Mouse (Mus musculus): ENCODE measurements around the gene Pou1f1. TPM values are rescaled to one million over a fixed set of nuclear protein-coding genes. Genes with fewer than 3 reads are reported as not detected.

Gene Pou1f1
- polyA plus RNA-seq (2015; fragmentation: Nextera tagmentation; extraction: Ambion mirVana), result not detected in 2 replicates

DNA sequence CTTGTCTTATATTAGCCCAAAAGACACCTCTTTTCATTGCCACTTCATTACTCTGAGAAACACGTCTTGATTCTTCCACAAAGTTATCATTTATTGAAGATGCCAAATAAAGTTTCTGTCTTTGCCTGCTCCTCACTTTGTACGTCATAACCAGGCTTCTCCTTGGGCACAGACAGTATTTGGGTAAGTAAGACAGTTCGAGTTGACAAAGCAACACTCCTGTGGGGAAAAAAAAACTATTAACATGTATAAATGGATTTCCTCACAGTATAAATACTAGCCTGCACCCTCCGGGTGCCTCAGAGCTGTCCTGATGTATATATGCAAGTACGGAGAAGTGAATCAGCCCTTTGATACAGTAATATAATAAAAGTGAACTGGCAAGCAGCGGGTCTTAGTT, at the start of gene Pou1f1:
TSS of gene Pou1f1 (plus strand) at position 301 of the 400 bp plus-strand sequence.
- ATAC-seq (ENCODE audit: insufficient read depth, low FRiP score, low read depth), result no peak
- H3K4me3 ChIP-seq (replicated peaks), result no peak within 1 kb of the TSS
- H3K4me2 ChIP-seq, result no peak within 1 kb of the TSS
- H3K4me1 ChIP-seq, result no peaks in the 10 kb centered on the region
- no peaks in the 10 kb centered on the region for H3K27me3 ChIP-seq (replicated peaks)
- no peaks in the 10 kb centered on the region for H3K9me3 ChIP-seq
- no peak within 1 kb of the TSS for H3K9ac ChIP-seq
- 67% methylated on average over 6 of the region's 6 CpGs for WGBS
- no peaks in the 10 kb centered on the region for H3K36me3 ChIP-seq
- no peak within 1 kb of the TSS for H3K27ac ChIP-seq

DNA sequence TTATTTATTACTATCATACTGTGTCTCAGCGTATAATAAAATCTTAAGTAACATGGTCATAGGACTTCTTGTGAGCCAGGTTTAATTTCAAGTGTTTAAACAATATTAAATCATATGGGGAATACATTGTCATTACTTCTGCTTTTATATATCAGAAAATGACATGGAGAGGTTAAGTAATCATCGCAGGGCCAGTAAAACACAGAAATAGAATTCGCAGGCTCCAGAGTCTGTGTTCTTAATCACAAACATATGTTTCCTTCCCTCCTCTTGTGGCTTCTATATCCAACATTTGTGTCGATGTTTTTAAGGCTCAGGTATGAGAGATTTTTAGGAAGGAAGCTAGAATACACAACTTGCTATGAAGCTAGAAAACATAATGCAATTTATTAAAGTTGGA, 49.7 kb upstream of the Pou1f1 start:
- WGBS, result 42% methylated on average over 4 of the region's 4 CpGs
- Histone ChIP-seq H3K27ac (no peak overlapping the region), H3K4me1 (no peaks in the 10 kb centered on the region), H3K9me3 (no peaks in the 10 kb centered on the region), H3K4me3 (replicated peaks) (no peak overlapping the region), H3K36me3 (no peaks in the 10 kb centered on the region), H3K9ac (no peak overlapping the region), H3K4me2 (no peak overlapping the region), H3K27me3 (replicated peaks) (no peaks in the 10 kb centered on the region)
- no peak for ATAC-seq (ENCODE audit: insufficient read depth, low FRiP score, low read depth)

DNA sequence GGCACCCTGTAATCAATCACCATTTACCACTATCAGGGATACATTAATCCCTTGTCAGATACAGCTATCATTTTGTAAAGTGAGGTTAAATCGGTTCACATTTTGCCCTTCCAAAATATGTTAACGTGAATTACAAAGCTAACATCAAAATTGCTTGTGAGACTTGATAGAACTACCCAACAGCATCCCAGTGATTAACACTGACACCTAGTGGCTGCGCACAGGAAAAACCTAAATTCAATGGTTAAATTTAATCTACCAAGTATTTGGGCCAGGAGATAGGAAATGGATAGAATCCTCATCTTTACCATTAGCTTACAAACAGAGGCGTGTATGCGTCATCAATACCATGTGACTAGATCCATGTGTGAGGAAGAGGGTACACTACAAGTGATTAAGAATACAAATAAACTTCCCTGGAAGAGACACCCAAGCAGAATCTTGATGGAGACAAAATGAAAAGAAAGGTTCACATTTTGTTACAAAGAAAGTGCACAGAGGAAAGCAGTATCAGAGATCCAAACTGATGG, 47.8 kb upstream of the Pou1f1 start:
- 16% methylated on average over 5 of the region's 5 CpGs for WGBS
- no peak for ATAC-seq (ENCODE audit: insufficient read depth, low FRiP score, low read depth)

DNA sequence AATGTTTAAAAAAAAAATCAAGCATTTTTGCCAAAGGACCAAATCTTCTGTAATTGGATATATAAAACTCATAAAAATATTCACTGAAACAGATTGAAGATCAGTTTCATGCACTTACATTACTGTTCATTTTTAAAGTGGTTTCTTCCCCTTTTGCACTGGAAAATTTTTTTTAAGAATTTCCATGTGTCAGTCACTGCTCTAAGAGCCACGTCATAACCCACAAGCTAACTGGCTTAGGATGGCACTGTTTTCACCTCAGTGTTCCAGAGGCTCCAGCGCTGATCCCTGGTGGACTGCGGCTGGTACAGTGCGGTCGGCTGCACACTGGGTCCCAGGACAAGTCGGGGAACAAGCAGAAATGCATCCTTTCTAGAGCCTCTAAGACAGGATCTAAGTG, 34.6 kb upstream of the Pou1f1 start:
- Histone ChIP-seq H3K4me1 (no peaks in the 10 kb centered on the region), H3K9me3 (no peaks in the 10 kb centered on the region), H3K9ac (no peak overlapping the region), H3K4me3 (replicated peaks) (no peak overlapping the region), H3K27ac (no peak overlapping the region), H3K27me3 (replicated peaks) (no peaks in the 10 kb centered on the region), H3K4me2 (no peak overlapping the region), H3K36me3 (no peaks in the 10 kb centered on the region)
- no peak for ATAC-seq (ENCODE audit: insufficient read depth, low FRiP score, low read depth)
- WGBS, result 82% methylated on average over 6 of the region's 6 CpGs

More for the DNA sequence above, 47.8 kb upstream of the Pou1f1 start:
- Histone ChIP-seq H3K9ac (no peak overlapping the region), H3K36me3 (no peaks in the 10 kb centered on the region), H3K27ac (no peak overlapping the region), H3K27me3 (replicated peaks) (no peaks in the 10 kb centered on the region), H3K4me3 (replicated peaks) (no peak overlapping the region), H3K4me2 (no peak overlapping the region), H3K9me3 (no peaks in the 10 kb centered on the region), H3K4me1 (no peaks in the 10 kb centered on the region)

DNA sequence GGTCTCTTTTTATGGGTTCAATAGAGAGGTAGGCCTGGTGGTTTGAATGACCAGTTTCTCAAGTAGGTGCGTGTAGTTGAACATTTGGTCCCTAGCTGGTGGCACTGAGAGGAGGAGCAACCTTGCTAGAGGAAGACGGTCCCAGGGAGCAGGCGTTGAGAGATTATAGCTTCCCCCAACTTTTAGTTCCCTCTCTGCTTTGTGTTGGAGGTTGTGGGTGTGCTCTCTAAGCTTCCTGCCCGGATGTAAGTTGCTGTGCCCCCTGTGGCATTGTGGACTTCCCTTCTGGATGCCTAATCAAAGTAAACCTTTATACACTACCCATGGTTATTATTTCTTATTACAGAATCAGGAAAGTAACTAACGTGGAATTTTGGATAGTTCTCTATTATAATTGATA, 24.3 kb upstream of the Pou1f1 start:
- Histone ChIP-seq H3K4me3 (replicated peaks) (no peak overlapping the region), H3K27ac (no peak overlapping the region), H3K4me2 (no peak overlapping the region), H3K27me3 (replicated peaks) (no peaks in the 10 kb centered on the region), H3K4me1 (no peaks in the 10 kb centered on the region), H3K9ac (no peak overlapping the region), H3K36me3 (no peaks in the 10 kb centered on the region), H3K9me3 (no peaks in the 10 kb centered on the region)
- no peak for ATAC-seq (ENCODE audit: insufficient read depth, low FRiP score, low read depth)
- WGBS, result 73% methylated on average over 5 of the region's 5 CpGs

DNA sequence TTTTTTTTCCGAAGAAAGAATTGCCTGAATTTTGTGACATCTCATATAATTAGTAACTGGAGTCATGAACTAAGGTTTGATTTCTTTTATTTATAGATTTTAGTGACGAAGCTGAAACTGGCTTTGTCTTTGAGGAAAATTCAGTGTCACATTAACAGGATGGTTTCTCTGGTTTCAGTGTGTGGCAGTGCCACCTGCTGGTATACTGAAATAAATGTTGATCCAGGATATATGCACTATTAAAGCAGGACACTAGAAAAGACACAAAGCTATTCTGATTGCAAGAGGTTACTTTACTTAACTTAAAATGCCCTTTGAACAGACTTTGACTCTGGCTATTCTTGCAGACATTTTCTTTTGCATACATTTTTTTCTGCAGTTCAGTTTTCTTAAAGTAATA, 23.3 kb upstream of the Pou1f1 start:
- no peaks in the 10 kb centered on the region for H3K9me3 ChIP-seq
- H3K27ac ChIP-seq, result no peak overlapping the region
- H3K9ac ChIP-seq, result no peak overlapping the region
- ATAC-seq (ENCODE audit: insufficient read depth, low FRiP score, low read depth), result no peak
- no peak overlapping the region for H3K4me2 ChIP-seq
- 30% methylated on average over 2 of the region's 2 CpGs for WGBS
- H3K4me1 ChIP-seq, result no peaks in the 10 kb centered on the region
- no peak overlapping the region for H3K4me3 ChIP-seq (replicated peaks)
- H3K36me3 ChIP-seq, result no peaks in the 10 kb centered on the region
- no peaks in the 10 kb centered on the region for H3K27me3 ChIP-seq (replicated peaks)

DNA sequence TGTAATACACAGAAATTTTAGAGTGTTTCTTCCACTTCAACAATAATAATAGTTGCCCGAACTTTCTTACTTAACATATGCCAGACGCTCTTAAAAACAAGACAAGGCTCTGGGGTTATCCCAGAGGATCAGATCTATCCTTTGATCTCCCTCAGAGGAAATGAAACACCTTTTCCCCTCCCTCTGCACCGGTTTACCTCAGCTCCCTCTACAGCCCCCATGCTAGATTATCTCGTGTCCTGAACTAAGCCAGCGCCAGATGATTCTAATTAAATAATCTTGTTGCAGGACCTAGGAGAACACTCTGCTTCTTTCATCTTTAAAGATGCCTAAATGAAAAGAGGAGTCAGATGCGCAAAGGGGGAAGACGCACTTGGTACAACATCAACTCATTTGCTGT, 6.1 kb upstream of the Pou1f1 start:
- 67% methylated on average over 7 of the region's 7 CpGs for WGBS
- ATAC-seq (ENCODE audit: insufficient read depth, low FRiP score, low read depth), result no peak
- H3K36me3 ChIP-seq, result no peaks in the 10 kb centered on the region

DNA sequence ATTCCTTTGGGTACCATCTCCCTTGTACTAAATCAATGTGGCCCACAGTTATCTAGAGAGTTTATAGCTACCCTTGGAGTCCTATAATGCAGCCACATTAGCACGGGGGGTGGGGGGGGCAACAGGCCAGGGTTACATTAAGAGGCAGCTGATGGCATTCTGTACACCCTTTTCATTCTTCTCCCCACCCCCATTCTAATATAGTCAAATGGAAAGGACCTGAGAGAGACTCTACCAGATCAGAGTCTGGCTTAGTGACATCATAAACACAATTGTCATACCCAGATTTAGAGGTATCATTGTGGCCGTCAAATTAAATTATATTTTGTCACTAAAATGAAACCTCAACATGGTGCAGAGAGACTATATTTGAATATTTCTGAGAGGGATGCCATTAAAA, 5.7 kb downstream of the Pou1f1 start:
- Histone ChIP-seq H3K9me3 (no peaks in the 10 kb centered on the region), H3K4me1 (no peaks in the 10 kb centered on the region)

More for the DNA sequence above, 6.1 kb upstream of the Pou1f1 start:
- H3K27me3 ChIP-seq (replicated peaks), result no peaks in the 10 kb centered on the region
- no peaks in the 10 kb centered on the region for H3K9me3 ChIP-seq
- no peaks in the 10 kb centered on the region for H3K4me1 ChIP-seq
- H3K9ac ChIP-seq, result no peak overlapping the region
- no peak overlapping the region for H3K27ac ChIP-seq
- no peak overlapping the region for H3K4me3 ChIP-seq (replicated peaks)
- no peak overlapping the region for H3K4me2 ChIP-seq

DNA sequence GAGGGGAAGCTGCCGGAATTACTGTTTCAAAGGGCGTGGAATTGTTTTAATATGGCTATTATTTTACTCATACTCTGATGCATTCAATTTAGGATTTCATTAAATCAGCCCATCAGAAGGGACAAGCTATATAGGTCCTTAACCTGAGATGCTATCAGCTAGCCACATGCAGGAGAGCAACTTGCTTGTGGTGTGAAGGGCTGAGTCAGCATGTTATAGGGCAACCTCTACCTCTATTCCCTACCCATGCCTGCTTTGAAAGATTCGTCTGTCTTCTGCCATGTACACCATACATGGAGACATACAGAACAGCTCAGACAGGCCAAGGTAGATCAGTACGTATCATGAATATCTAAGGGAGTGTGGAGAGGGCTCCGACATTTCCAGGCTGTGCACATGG, 6.4 kb downstream of the Pou1f1 start:
- Histone ChIP-seq H3K4me2 (no peak overlapping the region), H3K9me3 (no peaks in the 10 kb centered on the region), H3K4me1 (no peaks in the 10 kb centered on the region), H3K4me3 (replicated peaks) (no peak overlapping the region), H3K27ac (no peak overlapping the region), H3K27me3 (replicated peaks) (no peaks in the 10 kb centered on the region), H3K9ac (no peak overlapping the region), H3K36me3 (no peaks in the 10 kb centered on the region)
- ATAC-seq (ENCODE audit: insufficient read depth, low FRiP score, low read depth), result no peak
- 85% methylated on average over 5 of the region's 5 CpGs for whole genome bisulfite sequencing

More for the DNA sequence above, 5.7 kb downstream of the Pou1f1 start:
- Histone ChIP-seq H3K4me2 (no peak overlapping the region), H3K27ac (no peak overlapping the region), H3K9ac (no peak overlapping the region), H3K4me3 (replicated peaks) (no peak overlapping the region), H3K27me3 (replicated peaks) (no peaks in the 10 kb centered on the region), H3K36me3 (no peaks in the 10 kb centered on the region)
- WGBS, result 88% methylated on average over 2 of the region's 2 CpGs
- no peak for ATAC-seq (ENCODE audit: insufficient read depth, low FRiP score, low read depth)

DNA sequence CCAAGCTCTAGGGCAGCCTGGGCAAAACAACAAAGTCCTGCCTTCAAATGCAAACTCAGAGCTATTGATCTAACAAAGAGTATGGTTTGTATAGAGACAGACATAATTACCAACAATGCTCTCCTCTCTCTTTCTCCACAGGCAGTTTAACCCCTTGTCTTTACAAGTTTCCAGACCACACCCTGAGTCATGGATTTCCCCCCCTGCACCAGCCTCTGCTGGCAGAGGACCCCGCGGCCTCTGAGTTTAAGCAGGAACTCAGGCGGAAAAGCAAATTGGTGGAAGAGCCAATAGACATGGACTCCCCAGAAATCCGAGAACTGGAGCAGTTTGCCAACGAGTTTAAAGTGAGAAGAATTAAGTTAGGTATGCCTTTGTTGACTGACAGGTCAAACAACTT, 9.3 kb downstream of the Pou1f1 start:
- 26% methylated on average over 5 of the region's 5 CpGs for whole genome bisulfite sequencing
- Histone ChIP-seq H3K9me3 (no peaks in the 10 kb centered on the region), H3K4me1 (no peaks in the 10 kb centered on the region), H3K36me3 (no peaks in the 10 kb centered on the region), H3K27ac (no peak overlapping the region), H3K4me3 (replicated peaks) (no peak overlapping the region), H3K4me2 (no peak overlapping the region), H3K27me3 (replicated peaks) (no peaks in the 10 kb centered on the region), H3K9ac (no peak overlapping the region)
- no peak for ATAC-seq (ENCODE audit: insufficient read depth, low FRiP score, low read depth)

DNA sequence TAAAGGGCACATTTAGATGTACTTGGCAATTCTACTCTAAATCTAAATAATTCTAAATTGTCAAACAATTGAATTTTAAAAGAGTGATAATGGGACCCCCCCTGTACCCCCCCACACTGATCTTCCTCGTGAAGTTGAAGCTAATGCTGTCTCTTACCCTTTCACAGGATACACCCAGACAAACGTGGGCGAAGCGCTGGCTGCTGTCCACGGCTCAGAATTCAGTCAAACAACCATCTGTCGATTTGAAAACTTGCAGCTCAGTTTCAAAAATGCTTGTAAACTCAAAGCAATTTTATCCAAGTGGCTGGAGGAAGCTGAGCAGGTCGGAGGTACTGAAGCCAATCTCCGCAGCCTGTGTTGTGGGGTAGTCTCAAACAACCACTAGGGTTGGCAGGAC, 11.4 kb downstream of the Pou1f1 start:
- Histone ChIP-seq H3K27ac (no peak overlapping the region), H3K27me3 (replicated peaks) (no peaks in the 10 kb centered on the region), H3K4me3 (replicated peaks) (no peak overlapping the region), H3K4me1 (no peaks in the 10 kb centered on the region), H3K9ac (no peak overlapping the region), H3K36me3 (no peaks in the 10 kb centered on the region), H3K4me2 (no peak overlapping the region), H3K9me3 (no peaks in the 10 kb centered on the region)
- ATAC-seq (ENCODE audit: insufficient read depth, low FRiP score, low read depth), result no peak
- 43% methylated on average over 8 of the region's 8 CpGs for WGBS

DNA sequence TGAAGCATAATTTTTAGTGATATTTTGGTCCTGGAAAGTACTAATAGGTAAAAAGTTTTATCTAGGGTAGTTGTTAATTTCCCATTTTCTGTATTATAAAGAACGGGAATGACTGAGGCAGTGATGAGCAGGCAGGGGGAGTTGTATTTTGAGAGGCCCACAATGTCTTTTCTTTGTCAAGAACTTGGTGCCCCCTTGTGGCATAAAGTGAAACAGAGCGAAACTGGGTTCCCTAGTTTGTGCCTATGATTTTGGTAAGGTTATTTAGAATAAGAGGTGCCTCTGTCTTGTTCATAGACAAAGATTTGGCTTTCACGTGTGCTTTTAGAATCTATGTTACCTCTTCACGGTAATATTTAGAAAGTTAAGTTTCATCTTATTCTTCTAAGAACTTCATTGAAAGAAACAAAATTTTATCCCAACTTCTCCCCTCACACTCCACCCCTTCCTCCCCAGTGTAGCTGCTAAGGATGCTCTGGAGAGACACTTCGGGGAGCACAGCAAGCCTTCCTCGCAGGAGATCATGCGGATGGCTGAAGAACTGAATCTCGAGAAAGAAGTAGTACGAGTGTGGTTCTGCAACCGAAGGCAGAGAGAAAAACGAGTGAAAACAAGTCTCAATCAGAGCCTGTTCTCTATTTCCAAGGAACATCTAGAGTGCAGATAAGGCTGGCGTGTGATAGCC, 13.1 kb downstream of the Pou1f1 start:
- Histone ChIP-seq H3K4me1 (no peaks in the 10 kb centered on the region), H3K4me3 (replicated peaks) (no peak overlapping the region), H3K4me2 (no peak overlapping the region), H3K27ac (no peak overlapping the region), H3K36me3 (no peaks in the 10 kb centered on the region), H3K9me3 (no peaks in the 10 kb centered on the region), H3K27me3 (replicated peaks) (no peaks in the 10 kb centered on the region), H3K9ac (no peak overlapping the region)
- ATAC-seq (ENCODE audit: insufficient read depth, low FRiP score, low read depth), result no peak
- 27% methylated on average over 12 of the region's 12 CpGs for WGBS
